36 mouse cellular contexts compared by ENCODE assay signal in genomic region chr4:118861791-118862190, GRCm38 (mm10). TPM values are rescaled to one million over a fixed set of nuclear protein-coding genes. Genes with fewer than 3 reads are reported as not detected.
A peak's percentile ranks its signal among the peaks of the same experiment; 100 is the strongest.
DNase-seq lines count a peak whose midpoint lies in the region; ATAC-seq lines count a peak whose summit lies in the region.
"Had no signal": no experiment of that assay in that cellular context is flagged by ENCODE, and none has a peak within 500 bp of the region (broad histone marks: within the 10 kb centered on the region; RNA-seq: fewer than 3 reads in every experiment).

No protein-coding gene starts in this region.

- H3K9ac ChIP-seq in heart, embryonic 11.5 days (ENCODE audit: low read depth, low read length): no peak overlapping the region
- H3K9ac ChIP-seq: embryonic facial prominence, embryonic 13.5 days; forebrain, embryonic 12.5 days; forebrain, embryonic 15.5 days; hindbrain, embryonic 13.5 days; intestine, embryonic 15.5 days had no signal

- ATAC-seq in heart, embryonic 11.5 days (replicated peaks; ENCODE audit: insufficient number of reproducible peaks, low FRiP score, low TSS enrichment): no peak
- ATAC-seq: forebrain, embryonic 15.5 days; hindbrain, embryonic 16.5 days; intestine, embryonic 15.5 days; Patski had no signal

- no peak overlapping the region for H3K27ac ChIP-seq in heart, embryonic 11.5 days (ENCODE audit: low read depth, low read length)
- H3K27ac ChIP-seq: embryonic facial prominence, embryonic 10.5 days; embryonic facial prominence, embryonic 13.5 days; forebrain, embryonic 12.5 days; forebrain, embryonic 15.5 days; hindbrain, embryonic 10.5 days; hindbrain, embryonic 13.5 days; intestine, embryonic 15.5 days had no signal

- 79% methylated on average over 1 of the region's 1 CpGs for WGBS in heart, embryonic 11.5 days (ENCODE audit: insufficient replicate concordance)

- 0 out of 2 replicates have a peak, but pooled peaks cover 2% of the 10 kb centered on the region for H3K4me1 ChIP-seq in heart, embryonic 11.5 days (ENCODE audit: control insufficient read depth, insufficient read depth, low read length)
- H3K4me1 ChIP-seq: embryonic facial prominence, embryonic 10.5 days; embryonic facial prominence, embryonic 13.5 days; forebrain, embryonic 12.5 days; intestine, embryonic 15.5 days had no signal

- peak; percentile 2 for DNase-seq in gastrocnemius, adult 18-20 months (ENCODE audit: low spot score)
- no peak for DNase-seq in gastrocnemius, adult 8-10 months (ENCODE audit: low spot score in 2 of 2)
- peak; percentile 29 to 50 for DNase-seq in heart, adult 18-20 months
- DNase-seq in heart, postnatal 25 days (ENCODE audit: low spot score): no peak
- peak; percentile 5 for DNase-seq in heart, postnatal 4 days
- DNase-seq in skeletal muscle tissue, adult 2 months (ENCODE audit: low read depth, low spot score): peak; percentile 4
- no peak for DNase-seq in frontal cortex, postnatal 25 days (ENCODE audit: low spot score in 2 of 2)
- DNase-seq: adrenal gland, adult 2 months; adrenal gland, postnatal 14 days; cerebellum, adult 11-12 months; cerebellum, adult 8-10 months; cerebellum, postnatal 10 days; cerebellum, postnatal 36 days; embryo, embryonic 11 days; gastrocnemius, postnatal 10 days; kidney, adult 11 months; kidney, adult 8-10 months had no signal

- intact Hi-C loops in heart, postnatal 25 days (cut with DNase I): no loop called here

- H3K36me3 ChIP-seq in heart, embryonic 11.5 days (ENCODE audit: control insufficient read depth, insufficient read depth, low read length): no peaks in the 10 kb centered on the region
- H3K36me3 ChIP-seq: embryonic facial prominence, embryonic 10.5 days; embryonic facial prominence, embryonic 13.5 days; forebrain, embryonic 12.5 days; forebrain, embryonic 15.5 days; hindbrain, embryonic 10.5 days; hindbrain, embryonic 13.5 days; intestine, embryonic 15.5 days had no signal

- no peaks in the 10 kb centered on the region for H3K27me3 ChIP-seq in heart, embryonic 11.5 days (ENCODE audit: control insufficient read depth, insufficient read depth, low read length)
- H3K27me3 ChIP-seq: embryonic facial prominence, embryonic 13.5 days; forebrain, embryonic 12.5 days; forebrain, embryonic 15.5 days; hindbrain, embryonic 13.5 days; intestine, embryonic 15.5 days; Patski had no signal

- no peak overlapping the region for H3K4me3 ChIP-seq in heart, embryonic 11.5 days (ENCODE audit: low read depth, low read length)
- H3K4me3 ChIP-seq: embryonic facial prominence, embryonic 10.5 days; embryonic facial prominence, embryonic 13.5 days; erythroblast, embryonic 14.5 days; forebrain, embryonic 12.5 days; forebrain, embryonic 15.5 days; heart, adult 2 months; hindbrain, embryonic 10.5 days; hindbrain, embryonic 13.5 days; intestine, embryonic 15.5 days had no signal

- no peak overlapping the region for H3K4me2 ChIP-seq in heart, embryonic 11.5 days
- H3K4me2 ChIP-seq: embryonic facial prominence, embryonic 13.5 days; forebrain, embryonic 12.5 days; forebrain, embryonic 15.5 days; hindbrain, embryonic 13.5 days; intestine, embryonic 15.5 days had no signal

- no peaks in the 10 kb centered on the region for H3K9me3 ChIP-seq in heart, embryonic 11.5 days (replicated peaks; ENCODE audit: control insufficient read depth, low read length)
- H3K9me3 ChIP-seq: embryonic facial prominence, embryonic 10.5 days; embryonic facial prominence, embryonic 13.5 days; forebrain, embryonic 12.5 days; forebrain, embryonic 15.5 days; hindbrain, embryonic 13.5 days; intestine, embryonic 15.5 days had no signal

RNA-seq across cellular contexts. Expression of gene Olfr1331, which starts 2.7 kb away (rescaled TPM):
- not detected for total RNA-seq in gastrocnemius, adult 18-20 months (2021)
- not detected for total RNA-seq in gastrocnemius, adult 8-10 months (2022)
- total RNA-seq in heart, adult 18-20 months (2021): not detected
- total RNA-seq in heart, postnatal 25 days (2021): not detected
- total RNA-seq in heart, postnatal 4 days (2021): not detected
- polyA plus RNA-seq in heart, embryonic 11.5 days (2014; fragmentation: Nextera tagmentation; extraction: Ambion mirVana): not detected in 2 replicates
- total RNA-seq: adrenal gland, adult 2 months; adrenal gland, postnatal 14 days; adrenal gland, postnatal 4 days; ES-E14; gastrocnemius, postnatal 10 days; gastrocnemius, postnatal 4 days; heart, adult 2 months; heart, postnatal 14 days had no signal
- polyA plus RNA-seq: adrenal gland, adult 2 months; brain, embryonic 14.5 days; cortical plate, adult 2 months; embryonic facial prominence, embryonic 10.5 days; embryonic facial prominence, embryonic 13.5 days; erythroblast, embryonic 14.5 days; forebrain, embryonic 12.5 days; forebrain, embryonic 15.5 days; heart, adult 2 months; heart, embryonic 14.5 days; hindbrain, embryonic 10.5 days; hindbrain, embryonic 13.5 days; hindbrain, embryonic 16.5 days; intestine, embryonic 15.5 days; Patski had no signal

RNA-seq across cellular contexts. Expression of gene Olfr1333, which starts 25.7 kb away (rescaled TPM):
- total RNA-seq in gastrocnemius, adult 18-20 months (2021): not detected
- not detected for total RNA-seq in gastrocnemius, adult 8-10 months (2022)
- not detected for total RNA-seq in heart, adult 18-20 months (2021)
- total RNA-seq in heart, postnatal 25 days (2021): not detected
- total RNA-seq in heart, postnatal 4 days (2021): not detected
- not detected in 2 replicates for polyA plus RNA-seq in heart, embryonic 11.5 days (2014; fragmentation: Nextera tagmentation; extraction: Ambion mirVana)
- total RNA-seq: adrenal gland, adult 2 months; adrenal gland, postnatal 14 days; adrenal gland, postnatal 4 days; ES-E14; gastrocnemius, postnatal 10 days; gastrocnemius, postnatal 4 days; heart, adult 2 months; heart, postnatal 14 days had no signal
- polyA plus RNA-seq: adrenal gland, adult 2 months; brain, embryonic 14.5 days; cortical plate, adult 2 months; embryonic facial prominence, embryonic 10.5 days; embryonic facial prominence, embryonic 13.5 days; erythroblast, embryonic 14.5 days; forebrain, embryonic 12.5 days; forebrain, embryonic 15.5 days; heart, adult 2 months; heart, embryonic 14.5 days; hindbrain, embryonic 10.5 days; hindbrain, embryonic 13.5 days; hindbrain, embryonic 16.5 days; intestine, embryonic 15.5 days; Patski had no signal

RNA-seq across cellular contexts. Expression of gene Olfr1330, which starts 26.6 kb away (rescaled TPM):
- not detected for total RNA-seq in gastrocnemius, adult 18-20 months (2021)
- not detected for total RNA-seq in gastrocnemius, adult 8-10 months (2022)
- total RNA-seq in heart, adult 18-20 months (2021): not detected
- total RNA-seq in heart, postnatal 25 days (2021): not detected
- total RNA-seq in heart, postnatal 4 days (2021): not detected
- polyA plus RNA-seq in heart, embryonic 11.5 days (2014; fragmentation: Nextera tagmentation; extraction: Ambion mirVana): not detected in 2 replicates
- total RNA-seq: adrenal gland, adult 2 months; adrenal gland, postnatal 14 days; adrenal gland, postnatal 4 days; ES-E14; gastrocnemius, postnatal 10 days; gastrocnemius, postnatal 4 days; heart, adult 2 months; heart, postnatal 14 days had no signal
- polyA plus RNA-seq: adrenal gland, adult 2 months; brain, embryonic 14.5 days; cortical plate, adult 2 months; embryonic facial prominence, embryonic 10.5 days; erythroblast, embryonic 14.5 days; forebrain, embryonic 12.5 days; forebrain, embryonic 15.5 days; heart, adult 2 months; hindbrain, embryonic 10.5 days; hindbrain, embryonic 13.5 days; hindbrain, embryonic 16.5 days; intestine, embryonic 15.5 days; Patski had no signal

RNA-seq across cellular contexts. Expression of gene Olfr1335, which starts 52.0 kb away (rescaled TPM):
- total RNA-seq in gastrocnemius, adult 18-20 months (2021): not detected
- total RNA-seq in gastrocnemius, adult 8-10 months (2022): not detected
- not detected for total RNA-seq in heart, adult 18-20 months (2021)
- not detected for total RNA-seq in heart, postnatal 25 days (2021)
- not detected for total RNA-seq in heart, postnatal 4 days (2021)
- not detected in 2 replicates for polyA plus RNA-seq in heart, embryonic 11.5 days (2014; fragmentation: Nextera tagmentation; extraction: Ambion mirVana)
- total RNA-seq: adrenal gland, adult 2 months; adrenal gland, postnatal 14 days; adrenal gland, postnatal 4 days; ES-E14; gastrocnemius, postnatal 10 days; gastrocnemius, postnatal 4 days; heart, adult 2 months; heart, postnatal 14 days had no signal
- polyA plus RNA-seq: adrenal gland, adult 2 months; brain, embryonic 14.5 days; cortical plate, adult 2 months; embryonic facial prominence, embryonic 10.5 days; embryonic facial prominence, embryonic 13.5 days; erythroblast, embryonic 14.5 days; forebrain, embryonic 12.5 days; forebrain, embryonic 15.5 days; heart, adult 2 months; heart, embryonic 14.5 days; hindbrain, embryonic 10.5 days; hindbrain, embryonic 13.5 days; hindbrain, embryonic 16.5 days; intestine, embryonic 15.5 days; Patski had no signal

RNA-seq across cellular contexts. Expression of gene Olfr1329, which starts 55.5 kb away (rescaled TPM):
- total RNA-seq in gastrocnemius, adult 18-20 months (2021): not detected
- total RNA-seq in gastrocnemius, adult 8-10 months (2022): not detected
- total RNA-seq in heart, adult 18-20 months (2021): not detected
- total RNA-seq in heart, postnatal 25 days (2021): not detected
- total RNA-seq in heart, postnatal 4 days (2021): not detected
- not detected in 2 replicates for polyA plus RNA-seq in heart, embryonic 11.5 days (2014; fragmentation: Nextera tagmentation; extraction: Ambion mirVana)
- total RNA-seq: adrenal gland, adult 2 months; adrenal gland, postnatal 14 days; adrenal gland, postnatal 4 days; ES-E14; gastrocnemius, postnatal 10 days; gastrocnemius, postnatal 4 days; heart, adult 2 months; heart, postnatal 14 days had no signal
- polyA plus RNA-seq: adrenal gland, adult 2 months; brain, embryonic 14.5 days; cortical plate, adult 2 months; embryonic facial prominence, embryonic 10.5 days; embryonic facial prominence, embryonic 13.5 days; erythroblast, embryonic 14.5 days; forebrain, embryonic 12.5 days; forebrain, embryonic 15.5 days; heart, adult 2 months; heart, embryonic 14.5 days; hindbrain, embryonic 10.5 days; hindbrain, embryonic 13.5 days; hindbrain, embryonic 16.5 days; intestine, embryonic 15.5 days; Patski had no signal

Comparison
In these comparisons a context has a peak if more than half of its experiments do, and no peak if none do; other contexts are left out.
1. DNase-seq: peak in gastrocnemius, adult 18-20 months (single experiment), heart, adult 18-20 months (2 of 2), heart, postnatal 4 days (single experiment) and skeletal muscle tissue, adult 2 months (single experiment); none in gastrocnemius, adult 8-10 months (0 of 2), heart, postnatal 25 days (single experiment) and frontal cortex, postnatal 25 days (0 of 2).